Mouse (Mus musculus) frontal cortex, adult (tissue): ENCODE measurements around the gene Zbtb45.

ENCODE experiments used
- ATAC-seq: cut with Nextera tagmentation; 2 replicates; pipeline ENCODE4 v1.9.2; 2017; ENCODE audit warnings: mild to moderate bottlenecking, moderate library complexity, mixed read lengths; ENCODE audit not compliant: low TSS enrichment

Zbtb45 gene

DNA sequence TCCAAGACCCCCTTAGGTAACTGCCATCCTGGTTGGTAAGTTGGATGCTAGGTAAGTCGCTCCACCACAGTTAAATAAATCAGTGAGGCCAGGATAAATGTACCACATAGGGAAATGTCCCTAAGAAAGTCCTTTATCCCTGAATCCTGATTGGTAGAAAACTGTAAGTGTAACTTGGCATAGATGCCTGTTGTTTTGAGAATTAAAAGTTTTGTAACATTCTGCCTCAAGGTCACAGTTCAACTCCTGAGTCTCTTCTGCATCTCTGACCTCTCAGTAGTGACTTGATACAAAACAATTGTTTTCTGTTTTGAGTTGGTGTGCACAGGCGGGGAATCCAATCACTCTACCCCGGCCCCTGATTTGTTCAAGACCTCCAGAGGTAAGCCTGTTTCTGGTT lies 11.0 kb downstream of the Zbtb45 start, which contains the start of gene Trim28:
Gene Trim28, plus strand, starts transcription at position 264 of the 400 bp plus-strand sequence.
- ATAC-seq = no peak

DNA sequence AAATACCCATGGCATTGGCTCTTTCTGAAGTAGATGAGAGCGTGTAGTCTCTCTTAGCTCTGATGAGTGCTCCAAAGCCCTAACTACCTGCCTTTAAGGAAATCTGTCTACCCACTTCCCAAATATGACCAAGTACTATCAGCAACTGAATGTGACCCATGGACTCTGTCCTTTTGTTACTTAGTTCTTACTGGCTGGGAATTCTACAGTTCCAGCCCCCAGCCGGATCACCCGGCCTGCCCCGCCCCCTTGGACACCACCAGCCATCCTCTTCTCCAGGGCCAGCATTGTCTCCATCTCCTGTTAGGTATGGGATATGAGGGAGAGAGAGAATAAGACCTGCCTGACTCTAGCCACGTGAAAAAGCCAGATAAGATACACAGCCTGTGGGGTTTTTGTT lies 11.8 kb downstream of the Zbtb45 start, which contains the start of gene Slc27a5:
Gene Slc27a5, minus strand, starts transcription at position 140 of the 400 bp plus-strand sequence.
- ATAC-seq = no peak

DNA sequence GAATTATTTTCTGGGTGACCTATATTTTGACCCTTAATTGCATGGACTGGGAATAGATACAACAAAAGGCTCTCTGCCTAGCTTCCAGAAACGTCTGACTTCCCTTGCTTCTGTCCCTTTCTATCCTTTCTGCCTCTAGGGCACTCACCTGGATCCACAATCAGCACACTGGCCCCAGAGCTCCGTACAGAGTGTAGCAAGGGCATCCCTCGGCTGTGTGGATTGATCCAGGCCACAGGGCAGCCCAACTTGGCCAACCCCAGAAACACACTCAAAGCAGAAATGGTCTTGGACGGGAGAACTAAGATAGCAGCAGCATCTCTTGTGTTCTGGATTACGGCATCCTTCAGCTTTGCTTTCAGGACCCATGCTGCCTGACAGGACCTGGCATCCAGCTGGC lies 12.6 kb downstream of the Zbtb45 start:
- ATAC-seq = no peak

DNA sequence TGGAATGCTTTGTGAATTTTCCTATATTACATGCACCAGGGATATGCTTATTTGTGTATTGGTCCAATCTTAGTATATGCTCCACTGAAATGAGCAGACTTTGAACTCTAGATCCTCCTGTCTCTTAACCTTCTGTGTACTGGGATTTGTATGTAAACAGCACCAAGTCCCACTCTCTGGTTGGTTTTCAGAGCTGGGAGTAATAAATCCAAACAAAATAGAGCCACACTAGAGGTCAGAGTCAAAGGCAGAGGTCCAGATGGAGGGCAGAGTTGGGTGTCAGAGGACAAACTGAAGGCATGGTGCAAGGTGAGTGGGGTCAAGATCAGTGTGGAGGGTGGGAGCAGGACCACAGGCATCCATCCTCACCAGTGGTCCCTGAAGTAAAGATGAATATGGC lies 14.0 kb downstream of the Zbtb45 start:
- no peak for ATAC-seq

DNA sequence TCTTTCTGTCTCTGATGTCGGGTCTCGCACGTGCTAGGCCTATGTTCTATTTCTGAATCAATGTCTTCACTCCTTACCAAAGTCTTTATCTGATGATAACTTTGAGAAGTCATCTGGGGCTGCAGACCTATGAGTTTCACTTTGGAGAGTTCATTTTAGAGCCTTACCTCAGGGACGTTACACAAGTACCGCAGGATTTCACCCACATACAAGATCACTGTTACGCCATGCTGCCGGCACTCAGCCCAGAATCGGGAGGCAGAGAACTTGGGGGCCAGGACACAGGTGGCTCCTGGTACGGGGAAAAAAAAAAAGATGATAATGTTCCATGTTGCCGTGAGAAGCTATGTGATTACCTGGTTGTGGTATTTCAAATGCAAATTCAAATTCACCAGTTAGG lies 16.7 kb downstream of the Zbtb45 start:
- ATAC-seq = no peak

DNA sequence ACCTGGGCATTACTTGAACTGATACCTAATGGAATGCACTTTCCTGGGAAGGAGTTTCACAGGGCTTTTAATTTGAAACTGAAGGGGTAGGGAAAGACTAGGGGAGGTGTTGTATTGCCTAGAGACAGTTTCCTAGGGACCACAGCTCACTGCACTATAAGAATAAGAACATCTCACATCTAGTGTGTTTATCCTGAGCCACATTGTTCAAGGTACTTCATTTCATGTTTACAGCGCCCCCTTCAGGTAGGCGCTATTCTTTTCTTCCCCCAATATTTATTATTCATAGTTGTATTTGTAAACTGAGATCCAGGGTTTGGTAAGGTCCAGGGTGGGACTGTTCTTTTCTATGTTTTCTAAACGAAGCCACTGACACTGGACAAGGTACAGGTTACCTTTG lies 17.6 kb downstream of the Zbtb45 start:
- ATAC-seq = no peak

DNA sequence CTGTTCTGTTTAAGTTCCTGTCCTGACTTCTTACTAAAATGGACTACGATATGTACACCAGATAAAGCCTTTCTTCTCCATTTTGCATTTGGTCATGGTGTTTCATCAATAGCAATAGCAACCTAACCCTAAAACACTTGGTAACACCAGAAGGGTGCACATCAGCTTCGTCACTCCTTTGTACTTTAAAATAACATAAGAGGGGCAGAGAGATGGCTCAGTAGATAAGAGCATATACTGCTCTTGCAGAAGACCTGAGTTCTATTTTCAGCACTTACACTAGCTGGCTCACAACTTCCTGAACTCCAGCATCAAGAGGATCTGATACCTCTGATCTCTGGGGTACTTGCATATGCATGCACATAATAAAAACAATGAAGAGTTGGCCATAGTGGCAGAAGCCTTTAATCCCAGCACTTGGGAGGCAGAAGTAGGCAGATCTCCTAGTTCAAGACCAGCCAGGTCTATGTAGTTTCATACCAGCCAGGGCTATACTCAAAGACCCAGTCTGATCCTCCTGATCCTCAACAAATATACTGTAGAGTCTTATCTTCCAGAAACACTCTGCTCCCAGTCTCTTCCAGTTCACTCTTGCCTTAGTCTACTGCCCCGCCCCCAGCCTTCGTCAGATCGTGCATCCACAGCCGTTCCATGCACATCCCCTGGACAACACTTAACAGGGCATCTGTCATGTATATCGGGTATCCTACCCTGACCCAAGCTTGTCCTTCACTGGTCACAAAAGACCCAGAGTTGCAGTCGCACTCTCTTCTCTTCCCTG lies 22.2 kb downstream of the Zbtb45 start:
- no peak for ATAC-seq

DNA sequence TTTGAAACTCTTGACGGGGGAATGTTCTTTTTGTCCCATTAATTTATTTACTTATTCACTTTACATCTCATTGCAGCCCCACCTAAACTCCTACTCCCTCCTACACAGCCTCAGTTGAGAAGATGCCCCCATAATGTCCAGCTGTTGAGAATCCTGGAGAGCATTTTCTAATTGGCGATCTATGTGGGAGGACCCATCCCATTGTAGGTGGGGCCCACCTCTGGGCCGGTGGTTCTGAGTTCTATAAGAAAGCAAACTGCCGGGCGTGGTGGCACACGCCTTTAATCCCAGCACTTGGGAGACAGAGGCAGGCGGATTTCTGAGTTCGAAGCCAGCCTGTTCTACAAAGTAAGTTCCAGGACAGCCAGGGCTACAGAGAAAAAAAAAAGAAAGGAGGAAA lies 22.9 kb downstream of the Zbtb45 start:
- ATAC-seq = no peak

DNA sequence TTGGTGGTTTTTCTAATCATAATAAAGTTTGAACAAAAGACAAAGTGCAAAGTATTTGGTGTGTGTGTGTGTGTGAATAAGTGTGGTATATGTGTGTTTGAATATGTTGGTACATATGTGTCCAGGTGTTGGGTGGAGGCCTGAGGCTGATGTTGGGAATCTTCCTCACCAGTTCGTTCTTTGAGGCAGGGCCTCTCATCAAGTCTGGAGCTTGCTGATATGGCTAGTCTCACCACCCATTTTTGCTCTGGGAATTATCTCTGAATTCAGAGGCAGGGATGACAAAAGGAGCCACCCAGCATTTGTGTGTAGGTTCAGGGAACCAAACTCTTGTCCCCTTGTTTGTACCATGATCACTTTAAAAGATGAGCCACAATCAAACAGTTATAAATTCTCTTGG lies 24.1 kb downstream of the Zbtb45 start:
- ATAC-seq = no peak

DNA sequence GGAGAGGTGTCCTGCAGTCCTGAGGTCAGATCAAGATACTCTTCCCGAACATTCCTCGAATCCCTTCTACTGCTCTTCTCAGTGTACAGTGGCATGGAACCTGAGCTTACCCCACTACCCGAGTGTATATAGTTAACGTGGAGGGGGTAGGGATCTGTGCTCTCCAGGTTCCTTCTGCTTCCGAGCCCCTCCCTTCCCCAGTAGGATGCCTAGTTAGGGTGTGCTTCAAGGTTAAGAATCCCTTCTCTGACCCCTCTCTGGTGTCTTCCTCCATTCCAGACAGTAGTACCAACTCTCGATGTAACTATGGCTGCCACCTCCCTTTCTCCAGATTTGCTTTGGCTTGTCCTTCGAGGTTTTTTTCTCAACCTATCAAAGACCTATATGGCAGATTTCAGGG lies 29.5 kb downstream of the Zbtb45 start:
- ATAC-seq = no peak

DNA sequence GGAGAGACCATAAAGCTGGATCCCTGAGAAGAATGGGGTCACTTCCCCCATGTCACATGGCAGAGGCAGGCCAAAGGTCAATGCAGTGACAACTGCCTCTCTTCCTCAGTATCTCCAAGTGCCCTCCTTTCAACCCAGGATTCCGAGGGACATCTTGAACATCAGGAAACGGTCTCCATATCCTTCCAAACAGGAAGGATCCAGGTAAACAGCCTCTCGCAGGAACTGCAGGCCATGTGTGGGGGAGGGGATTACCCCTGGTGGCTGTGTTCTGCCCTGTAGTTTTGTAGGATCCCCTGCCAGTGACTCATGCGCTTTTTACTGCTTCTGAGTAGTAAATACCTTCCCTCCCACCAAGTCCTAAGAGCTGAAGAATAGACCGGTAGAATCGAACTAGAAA lies 30.1 kb downstream of the Zbtb45 start:
- no peak for ATAC-seq

DNA sequence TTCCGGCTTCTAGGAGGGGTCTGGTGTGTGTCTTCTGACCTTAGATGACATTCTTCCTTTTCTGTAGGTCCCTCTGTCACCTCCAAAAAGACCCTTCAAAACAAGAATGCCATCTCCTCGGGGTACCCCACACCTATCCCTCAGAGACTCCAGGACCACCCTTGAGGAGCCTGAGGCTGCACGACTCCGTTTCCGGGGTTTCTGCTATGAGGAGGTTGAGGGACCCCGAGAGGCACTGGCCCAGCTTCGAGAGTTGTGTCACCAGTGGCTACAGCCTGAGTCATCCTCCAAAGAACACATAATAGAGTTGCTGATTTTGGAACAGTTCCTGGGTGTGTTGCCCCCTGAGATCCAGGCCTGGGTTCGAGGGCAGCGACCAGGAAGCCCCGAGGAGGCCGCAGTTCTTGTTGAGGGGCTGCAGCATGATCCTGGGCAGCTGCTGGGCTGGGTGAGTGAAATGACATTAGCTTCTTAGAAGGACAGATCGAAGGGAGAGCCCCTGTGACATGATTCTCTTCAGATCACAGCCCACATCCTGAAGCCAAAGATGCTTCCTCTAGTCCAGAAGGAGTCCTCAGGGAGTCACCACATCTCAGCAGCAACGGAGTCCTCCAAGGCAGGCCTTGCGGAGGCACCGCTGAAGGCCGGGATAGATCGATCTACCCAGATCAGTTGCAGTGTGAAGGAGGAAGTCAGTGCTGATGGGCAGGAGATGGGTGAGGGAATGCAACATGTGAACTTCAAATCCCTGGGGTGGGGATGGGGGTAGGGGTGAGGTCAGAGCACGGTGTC lies 30.7 kb downstream of the Zbtb45 start:
- ATAC-seq = no peak

DNA sequence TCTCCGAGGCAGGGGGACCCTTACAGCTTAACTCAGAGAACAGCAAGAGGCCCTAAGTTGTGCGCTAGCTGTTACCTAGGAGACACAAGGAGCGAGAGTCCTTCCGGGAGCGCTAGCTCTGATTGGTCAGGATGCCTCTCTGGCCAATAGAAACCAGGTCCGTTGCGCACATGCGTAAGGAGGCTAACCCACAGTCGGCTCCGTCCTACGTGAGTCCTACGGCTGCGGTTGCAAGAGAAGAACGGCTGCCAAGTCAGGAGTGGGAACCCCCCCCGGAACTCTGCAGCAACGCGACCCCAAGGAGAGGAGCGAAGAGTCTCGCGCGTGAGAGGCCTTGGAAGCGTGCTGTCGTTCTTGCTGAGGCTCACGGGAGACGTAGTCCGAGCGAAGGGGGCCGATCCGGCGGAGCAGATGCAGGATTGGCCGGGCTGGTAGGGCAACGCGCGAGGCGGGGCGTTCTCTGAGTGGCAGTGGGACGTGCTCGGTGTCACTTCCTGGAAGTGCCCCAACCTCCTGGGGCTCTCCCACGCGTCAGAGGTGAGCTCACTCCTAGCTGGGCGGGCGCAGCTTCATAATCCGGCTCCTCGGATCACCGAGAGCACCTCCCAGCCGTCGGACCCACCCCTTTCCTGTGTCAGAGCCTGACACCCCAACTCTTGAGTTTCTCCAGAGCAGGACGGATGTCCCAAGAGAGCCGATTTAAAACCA lies 32.0 kb downstream of the Zbtb45 start, which contains the start of gene Zfp446:
Gene Zfp446, plus strand, starts transcription at position 167 of the 708 bp plus-strand sequence.
- ATAC-seq = peak; percentile 96

DNA sequence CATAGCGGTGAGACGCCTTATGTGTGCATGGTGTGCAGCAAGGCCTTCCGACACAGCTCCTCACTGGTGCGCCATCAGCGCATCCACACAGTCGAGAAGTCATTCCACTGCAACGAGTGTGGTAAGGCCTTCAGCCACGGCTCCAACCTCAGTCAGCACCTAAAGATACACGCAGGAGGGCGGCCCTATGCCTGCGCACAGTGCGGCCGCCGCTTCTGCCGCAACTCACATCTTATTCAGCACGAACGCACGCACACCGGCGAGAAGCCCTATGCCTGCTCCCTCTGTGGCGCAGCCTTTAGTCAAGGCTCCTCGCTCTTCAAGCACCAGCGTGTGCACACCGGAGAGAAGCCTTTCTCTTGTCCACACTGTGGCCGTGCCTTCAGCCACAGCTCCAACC lies 38.9 kb downstream of the Zbtb45 start:
- no peak for ATAC-seq

DNA sequence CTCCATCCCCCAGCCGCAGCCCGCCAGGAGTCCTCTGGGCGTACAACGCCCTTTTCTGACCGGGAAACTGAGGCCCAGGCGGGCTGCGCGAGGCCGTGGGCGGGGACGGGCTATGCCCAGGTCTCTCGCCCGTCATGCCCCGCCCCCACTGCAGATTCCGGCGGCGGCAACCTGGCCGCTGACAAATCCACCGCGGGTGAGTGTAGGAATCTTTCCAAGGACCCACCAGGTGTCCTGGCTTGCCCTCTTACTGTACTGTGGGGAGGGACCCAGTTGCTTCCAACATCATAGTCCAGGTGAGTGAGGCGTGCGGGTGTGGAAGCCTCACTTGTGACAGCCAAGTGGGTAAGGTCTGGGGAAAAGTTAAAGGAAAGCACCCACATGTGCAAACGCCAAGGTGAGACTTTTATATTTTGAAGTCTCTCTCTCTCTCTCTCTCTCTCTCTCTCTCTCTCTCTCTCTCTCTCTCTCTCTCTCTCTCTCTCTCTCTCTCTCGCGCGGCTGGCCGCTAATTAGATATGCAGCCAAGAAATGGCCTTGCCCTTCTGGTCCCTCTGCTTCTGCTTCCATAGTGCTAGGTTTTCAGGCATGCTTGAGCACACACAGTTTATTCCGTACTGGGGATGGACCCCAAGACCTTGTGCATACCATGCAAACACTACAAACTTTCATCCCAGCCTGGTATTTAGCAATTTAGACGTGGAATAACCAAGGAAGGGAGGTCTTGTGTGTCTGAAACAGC lies 43.6 kb downstream of the Zbtb45 start:
- 0 out of 2 replicates have a peak, but pooled peaks have one; percentile 4 for ATAC-seq

DNA sequence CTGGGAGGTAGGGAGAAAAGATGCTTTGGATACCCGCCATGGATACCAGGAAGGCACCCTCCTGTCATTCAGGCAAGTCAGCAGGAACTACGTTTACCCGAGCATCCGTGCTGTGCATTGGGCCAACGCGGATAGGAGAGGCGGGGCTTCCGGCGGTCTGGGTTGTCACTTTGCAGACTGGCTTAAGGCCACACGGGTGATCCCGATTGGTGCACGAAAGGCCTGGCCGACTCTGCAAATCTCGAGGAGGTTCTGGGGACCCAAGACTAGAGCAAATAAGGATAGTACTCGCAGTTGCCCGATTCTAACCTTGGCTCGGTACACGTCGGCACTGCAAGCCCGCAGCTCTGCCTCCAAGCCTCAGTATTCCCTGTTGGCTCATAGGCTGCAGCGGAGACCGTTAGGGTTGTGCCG lies 44.1 kb downstream of the Zbtb45 start, which contains the start of gene Zfp324:
Gene Zfp324, plus strand, starts transcription at position 161 of the 414 bp plus-strand sequence.
- ATAC-seq = peak; percentile 90

DNA sequence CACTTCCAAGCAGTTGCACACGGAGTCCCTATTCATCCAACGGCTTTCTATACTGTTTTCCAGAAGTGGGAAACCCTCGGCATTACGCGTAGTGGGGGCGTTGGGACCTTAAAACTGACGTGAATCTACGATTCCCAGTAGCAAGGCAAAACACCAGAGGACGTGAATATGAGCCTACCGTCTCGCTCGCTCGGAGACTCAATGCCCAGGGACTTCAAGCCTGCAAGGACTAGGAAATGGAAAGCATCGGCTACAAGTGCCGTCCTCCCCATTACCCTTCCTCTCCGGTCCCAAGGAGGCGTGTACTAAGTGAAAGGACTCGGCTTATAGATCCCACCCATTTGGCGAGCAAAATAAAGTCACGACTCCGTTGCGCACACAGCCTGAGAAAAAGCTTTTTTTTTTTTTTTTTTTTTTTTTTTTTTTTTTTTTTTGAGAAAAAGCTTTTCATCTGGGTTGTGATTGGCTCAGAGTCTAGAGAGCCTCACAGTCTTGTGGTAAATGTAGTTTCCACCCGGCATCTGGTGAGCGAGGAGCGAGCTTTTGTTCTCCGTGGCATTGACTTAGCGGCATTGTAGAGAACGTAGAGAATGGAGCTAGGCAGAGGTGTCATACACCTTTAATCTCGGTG lies 48.2 kb downstream of the Zbtb45 start:
- peak; percentile 75 for ATAC-seq

DNA sequence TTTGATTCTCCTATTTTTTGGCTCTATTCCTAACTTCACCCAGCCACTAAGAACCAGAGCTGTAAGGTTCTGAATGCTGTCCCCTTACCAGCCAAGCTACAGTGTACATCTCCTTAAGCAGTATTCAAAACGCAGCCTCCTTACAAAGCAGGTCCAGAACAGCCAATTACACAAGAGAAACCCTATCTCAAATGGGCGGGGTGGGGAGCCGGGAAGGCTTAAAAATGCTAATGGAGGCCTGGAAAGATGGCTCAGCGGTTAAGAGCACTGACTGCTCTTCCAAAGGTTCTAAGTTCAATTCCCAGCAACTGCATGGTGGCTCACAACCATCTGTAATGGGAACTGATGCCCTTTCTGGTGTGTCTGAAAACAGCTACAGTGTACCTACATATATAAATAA lies 50.1 kb downstream of the Zbtb45 start:
- no peak for ATAC-seq

DNA sequence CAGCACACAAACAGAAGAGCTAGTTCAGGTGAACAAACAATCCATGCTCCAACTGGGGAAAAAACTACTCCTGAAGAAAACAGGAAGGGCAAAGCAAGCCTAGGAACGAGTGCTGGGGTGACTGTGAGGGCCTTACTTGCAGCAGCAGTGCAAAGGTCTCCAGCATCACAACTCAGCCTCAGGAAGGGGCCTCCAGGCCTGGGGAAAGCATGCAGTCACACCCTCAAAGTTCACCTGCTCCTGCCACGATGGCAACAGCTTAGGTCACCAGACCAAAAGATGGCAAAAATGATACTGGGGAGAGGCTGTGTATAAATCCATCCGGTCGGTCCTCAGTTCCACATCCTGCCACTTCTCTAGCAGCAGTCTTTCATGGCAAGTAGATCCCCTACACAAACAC lies 50.9 kb downstream of the Zbtb45 start:
- ATAC-seq = no peak

DNA sequence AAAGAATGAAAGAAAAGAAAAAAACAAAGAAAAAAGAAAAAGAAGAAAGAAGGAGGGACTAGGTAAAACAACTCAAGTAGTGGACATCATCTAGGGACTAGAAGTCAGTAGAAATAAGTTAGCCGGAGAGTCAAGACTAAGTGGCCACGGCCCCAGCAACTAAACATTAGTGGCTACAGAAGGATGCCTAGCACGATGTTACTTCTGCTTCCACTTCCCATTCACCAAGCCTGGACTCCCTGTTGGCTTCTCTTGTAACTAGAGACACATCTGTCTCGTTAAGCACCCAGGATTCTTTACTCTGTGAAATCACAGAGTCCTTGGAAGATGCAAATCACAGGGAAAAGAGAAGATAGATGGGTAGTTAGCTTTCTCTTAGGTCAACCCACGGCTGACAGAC lies 52.3 kb downstream of the Zbtb45 start:
- no peak for ATAC-seq

DNA sequence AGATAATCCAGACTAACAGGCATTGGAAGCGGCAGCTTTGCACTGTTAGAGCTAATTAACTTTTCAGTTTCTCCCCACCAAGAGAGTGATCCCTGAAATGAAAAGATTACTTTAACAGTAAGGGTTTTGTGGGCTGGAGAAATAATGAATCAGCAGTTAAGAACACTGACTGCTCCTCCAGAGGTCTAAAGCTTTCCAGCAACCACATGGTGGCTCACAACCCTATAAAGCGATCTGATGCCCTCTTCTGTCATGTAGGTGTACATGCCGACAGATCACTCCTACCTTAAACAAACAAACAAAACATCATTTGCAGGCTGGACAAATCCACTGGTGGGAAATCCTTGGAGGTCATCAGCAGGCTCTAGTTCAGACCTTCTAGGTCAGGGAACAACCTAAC lies 54.9 kb downstream of the Zbtb45 start:
- no peak for ATAC-seq
